Mouse (Mus musculus): ENCODE measurements around the gene Ccdc42. TPM values are rescaled to one million over a fixed set of nuclear protein-coding genes. Genes with fewer than 3 reads are reported as not detected.

The Ccdc42 gene
- polyA plus RNA-seq, 1 experiment from 2014 or later = 0.29 TPM

GRCm38 (mm10) chr11:68597912-68598311 is 11.1 kb downstream of the Ccdc42 start:
- H3K9me3 ChIP-seq (replicated peaks; ENCODE audit: control insufficient read depth, low read length) = no peaks in the 10 kb centered on the region
- no peak for ATAC-seq (replicated peaks; ENCODE audit: insufficient number of reproducible peaks, low FRiP score, low TSS enrichment)
- no peak overlapping the region for H3K9ac ChIP-seq (ENCODE audit: low read depth, low read length)
- no peaks in the 10 kb centered on the region for H3K36me3 ChIP-seq (ENCODE audit: control insufficient read depth, insufficient read depth, low read length)
- H3K27ac ChIP-seq (ENCODE audit: low read depth, low read length) = no peak overlapping the region
- 77% methylated on average over 2 of the region's 2 CpGs for WGBS (ENCODE audit: insufficient replicate concordance)
- peaks cover 45% of the 10 kb centered on the region for H3K4me1 ChIP-seq (ENCODE audit: control insufficient read depth, insufficient read depth, low read length)
- no peak overlapping the region for H3K4me2 ChIP-seq
- no peaks in the 10 kb centered on the region for H3K27me3 ChIP-seq (ENCODE audit: control insufficient read depth, insufficient read depth, low read length)
- no peak overlapping the region for H3K4me3 ChIP-seq (ENCODE audit: low read depth, low read length)

DNA sequence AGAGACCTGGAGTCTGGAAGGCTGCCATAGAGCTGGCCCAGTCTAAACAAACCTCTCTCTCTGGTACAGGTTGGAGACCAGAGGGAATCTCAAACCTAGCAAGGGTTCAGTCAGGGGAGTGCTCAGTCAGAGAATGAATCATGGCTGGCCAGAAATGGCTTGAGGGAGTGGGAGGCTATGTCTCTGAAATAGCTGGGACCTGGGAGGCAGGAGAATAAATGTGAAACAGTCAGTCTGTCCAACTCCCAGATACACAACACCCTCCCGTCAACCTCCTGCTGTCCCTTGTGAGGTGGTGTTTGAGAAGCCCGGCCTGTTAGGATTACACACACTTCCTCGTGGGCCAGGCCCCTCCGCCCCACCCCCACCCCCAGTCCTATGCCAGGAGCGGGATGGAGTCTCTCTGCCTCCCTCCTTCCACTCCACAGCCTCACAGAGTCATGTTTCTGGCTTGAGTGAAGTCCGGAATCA is 13.8 kb downstream of the Ccdc42 start:
- no peaks in the 10 kb centered on the region for H3K27me3 ChIP-seq (ENCODE audit: control insufficient read depth, insufficient read depth, low read length)
- 0 out of 2 replicates have a peak, but pooled peaks have one; percentile 44 for ATAC-seq (replicated peaks; ENCODE audit: insufficient number of reproducible peaks, low FRiP score, low TSS enrichment)

DNA sequence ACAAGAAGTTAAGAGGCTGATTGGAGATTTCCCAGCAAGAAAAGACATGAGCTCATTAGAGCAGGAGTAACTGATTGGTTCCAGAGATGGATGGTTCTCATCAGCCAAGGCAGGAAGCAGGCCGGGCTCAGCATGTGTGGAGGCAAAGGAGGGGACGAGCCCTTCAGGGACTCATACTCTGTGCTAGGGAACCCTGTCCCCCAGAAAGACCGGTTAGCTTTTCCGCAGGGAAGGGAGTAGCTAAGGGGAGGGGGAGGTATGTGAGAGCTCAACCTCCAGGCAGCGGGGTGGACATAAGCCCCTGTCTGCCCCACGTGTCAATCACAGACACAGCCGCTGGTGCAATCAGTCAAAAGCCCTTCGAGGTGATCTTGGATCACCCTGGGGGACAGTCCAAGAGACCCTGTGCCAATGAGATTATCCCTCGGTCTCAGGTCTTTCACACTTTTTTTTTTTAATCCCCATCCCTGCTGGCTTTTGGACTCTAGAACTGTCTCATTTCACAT is 14.7 kb downstream of the Ccdc42 start:
- Histone ChIP-seq H3K36me3 (ENCODE audit: control insufficient read depth, insufficient read depth, low read length) (no peaks in the 10 kb centered on the region), H3K9me3 (replicated peaks; ENCODE audit: control insufficient read depth, low read length) (no peaks in the 10 kb centered on the region), H3K9ac (ENCODE audit: low read depth, low read length) (no peak overlapping the region), H3K27ac (ENCODE audit: low read depth, low read length) (peak overlapping the region; percentile 89), H3K27me3 (ENCODE audit: control insufficient read depth, insufficient read depth, low read length) (no peaks in the 10 kb centered on the region), H3K4me3 (ENCODE audit: low read depth, low read length) (no peak overlapping the region), H3K4me1 (ENCODE audit: control insufficient read depth, insufficient read depth, low read length) (peaks cover 37% of the 10 kb centered on the region), H3K4me2 (no peak overlapping the region; the same call in 1 of the 2 replicates)
- ATAC-seq (replicated peaks; ENCODE audit: insufficient number of reproducible peaks, low FRiP score, low TSS enrichment) = no peak
- 2% methylated on average over 9 of the region's 9 CpGs for WGBS (ENCODE audit: insufficient replicate concordance)

More for the DNA sequence above, 13.8 kb downstream of the Ccdc42 start:
- Histone ChIP-seq H3K9me3 (replicated peaks; ENCODE audit: control insufficient read depth, low read length) (no peaks in the 10 kb centered on the region), H3K4me2 (no peak overlapping the region), H3K4me3 (ENCODE audit: low read depth, low read length) (no peak overlapping the region), H3K27ac (ENCODE audit: low read depth, low read length) (peak overlapping the region; percentile 89), H3K9ac (ENCODE audit: low read depth, low read length) (0 out of 2 replicates have a peak overlapping the region, but pooled peaks have one; percentile 54), H3K4me1 (ENCODE audit: control insufficient read depth, insufficient read depth, low read length) (peaks cover 37% of the 10 kb centered on the region), H3K36me3 (ENCODE audit: control insufficient read depth, insufficient read depth, low read length) (no peaks in the 10 kb centered on the region)
- WGBS (ENCODE audit: insufficient replicate concordance) = 15% methylated on average over 6 of the region's 6 CpGs

- H3K4me3 ChIP-seq (ENCODE audit: low read depth, low read length) = no peak overlapping the region
- whole genome bisulfite sequencing (ENCODE audit: insufficient replicate concordance) = 5% methylated on average over 8 of the region's 8 CpGs
- H3K4me2 ChIP-seq = peak overlapping the region; percentile 14; the same call in 1 of the 2 replicates
- H3K36me3 ChIP-seq (ENCODE audit: control insufficient read depth, insufficient read depth, low read length) = no peaks in the 10 kb centered on the region
- H3K27me3 ChIP-seq (ENCODE audit: control insufficient read depth, insufficient read depth, low read length) = no peaks in the 10 kb centered on the region
- peak; percentile 72 for ATAC-seq (replicated peaks; ENCODE audit: insufficient number of reproducible peaks, low FRiP score, low TSS enrichment)
- H3K4me1 ChIP-seq (ENCODE audit: control insufficient read depth, insufficient read depth, low read length) = peaks cover 32% of the 10 kb centered on the region
- no peak overlapping the region for H3K9ac ChIP-seq (ENCODE audit: low read depth, low read length)
- peak overlapping the region; percentile 89 for H3K27ac ChIP-seq (ENCODE audit: low read depth, low read length)
- no peaks in the 10 kb centered on the region for H3K9me3 ChIP-seq (replicated peaks; ENCODE audit: control insufficient read depth, low read length)
These were observed 15.5 kb downstream of the Ccdc42 start for GRCm38 (mm10) chr11:68602200-68602931.

- H3K36me3 ChIP-seq (ENCODE audit: control insufficient read depth, insufficient read depth, low read length) = no peaks in the 10 kb centered on the region
- no peaks in the 10 kb centered on the region for H3K27me3 ChIP-seq (ENCODE audit: control insufficient read depth, insufficient read depth, low read length)
- H3K27ac ChIP-seq (ENCODE audit: low read depth, low read length) = no peak overlapping the region
- H3K9me3 ChIP-seq (replicated peaks; ENCODE audit: control insufficient read depth, low read length) = no peaks in the 10 kb centered on the region
- no peak overlapping the region for H3K4me2 ChIP-seq
- peaks cover 20% of the 10 kb centered on the region for H3K4me1 ChIP-seq (ENCODE audit: control insufficient read depth, insufficient read depth, low read length)
- no peak for ATAC-seq (replicated peaks; ENCODE audit: insufficient number of reproducible peaks, low FRiP score, low TSS enrichment)
- H3K4me3 ChIP-seq (ENCODE audit: low read depth, low read length) = no peak overlapping the region
- H3K9ac ChIP-seq (ENCODE audit: low read depth, low read length) = no peak overlapping the region
- WGBS (ENCODE audit: insufficient replicate concordance) = 80% methylated on average over 2 of the region's 2 CpGs
These were observed 20.2 kb downstream of the Ccdc42 start for GRCm38 (mm10) chr11:68607046-68607445.

DNA sequence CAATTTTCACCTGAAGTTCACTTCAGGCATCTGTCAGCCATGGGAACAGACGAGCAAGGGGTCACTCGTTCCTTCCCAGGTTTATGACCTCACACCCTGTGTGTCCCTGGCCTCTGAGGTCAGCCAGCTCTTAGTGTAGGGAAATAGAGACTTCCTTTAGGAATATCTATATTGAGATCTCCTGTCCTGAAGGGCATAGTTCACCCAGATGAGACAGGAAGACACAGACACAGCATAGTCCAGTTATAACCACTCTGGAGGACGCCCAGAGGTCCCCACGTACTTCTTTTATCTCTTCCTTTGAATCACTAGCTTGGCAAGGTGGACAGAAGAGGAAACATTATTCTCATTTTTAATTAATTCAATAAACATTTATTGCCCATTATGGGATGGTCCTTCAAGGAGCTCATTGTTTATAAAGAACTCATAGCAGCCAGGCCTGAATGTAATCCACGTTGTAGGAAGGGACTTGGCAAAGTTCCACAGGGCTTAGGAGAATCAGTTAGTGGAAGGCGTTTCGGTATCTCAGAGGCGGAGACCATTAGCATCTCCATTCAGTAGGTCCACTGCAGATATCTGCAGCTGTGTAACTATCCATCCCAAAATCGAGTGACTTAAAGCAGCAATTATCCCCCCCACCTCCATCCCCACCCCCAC is 23.2 kb downstream of the Ccdc42 start:
- ATAC-seq (replicated peaks; ENCODE audit: insufficient number of reproducible peaks, low FRiP score, low TSS enrichment) = no peak
- 54% methylated on average over 9 of the region's 9 CpGs for WGBS (ENCODE audit: insufficient replicate concordance)

DNA sequence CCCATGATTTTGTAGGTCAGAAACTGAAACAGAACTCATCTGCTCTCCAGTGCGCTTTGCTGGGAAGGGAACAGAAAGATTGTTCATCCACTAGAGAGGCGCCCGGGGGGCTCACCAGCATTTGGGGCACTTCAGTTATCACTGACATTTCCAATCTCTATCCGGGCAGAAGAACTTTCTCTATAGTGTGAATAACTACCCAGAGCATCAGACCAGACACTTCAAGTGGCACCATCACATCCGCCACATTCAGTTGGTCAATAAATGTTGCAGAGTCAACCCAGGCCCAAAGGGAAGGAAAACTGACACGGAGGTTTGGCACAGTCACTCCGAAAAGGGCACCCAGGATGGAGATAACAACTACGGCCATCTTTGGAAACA is 23.7 kb downstream of the Ccdc42 start:
- Histone ChIP-seq H3K4me1 (ENCODE audit: control insufficient read depth, insufficient read depth, low read length) (peaks cover 11% of the 10 kb centered on the region; the same call in 1 of the 2 replicates), H3K27ac (ENCODE audit: low read depth, low read length) (no peak overlapping the region), H3K36me3 (ENCODE audit: control insufficient read depth, insufficient read depth, low read length) (no peaks in the 10 kb centered on the region), H3K9me3 (replicated peaks; ENCODE audit: control insufficient read depth, low read length) (no peaks in the 10 kb centered on the region), H3K27me3 (ENCODE audit: control insufficient read depth, insufficient read depth, low read length) (no peaks in the 10 kb centered on the region), H3K9ac (ENCODE audit: low read depth, low read length) (no peak overlapping the region), H3K4me2 (no peak overlapping the region), H3K4me3 (ENCODE audit: low read depth, low read length) (no peak overlapping the region)
- 69% methylated on average over 8 of the region's 8 CpGs for WGBS (ENCODE audit: insufficient replicate concordance)
- no peak for ATAC-seq (replicated peaks; ENCODE audit: insufficient number of reproducible peaks, low FRiP score, low TSS enrichment)

More for the DNA sequence above, 23.2 kb downstream of the Ccdc42 start:
- Histone ChIP-seq H3K27me3 (ENCODE audit: control insufficient read depth, insufficient read depth, low read length) (no peaks in the 10 kb centered on the region), H3K4me3 (ENCODE audit: low read depth, low read length) (no peak overlapping the region), H3K36me3 (ENCODE audit: control insufficient read depth, insufficient read depth, low read length) (no peaks in the 10 kb centered on the region), H3K9me3 (replicated peaks; ENCODE audit: control insufficient read depth, low read length) (no peaks in the 10 kb centered on the region), H3K27ac (ENCODE audit: low read depth, low read length) (no peak overlapping the region), H3K4me2 (no peak overlapping the region), H3K4me1 (ENCODE audit: control insufficient read depth, insufficient read depth, low read length) (peaks cover 11% of the 10 kb centered on the region; the same call in 1 of the 2 replicates), H3K9ac (ENCODE audit: low read depth, low read length) (no peak overlapping the region)

DNA sequence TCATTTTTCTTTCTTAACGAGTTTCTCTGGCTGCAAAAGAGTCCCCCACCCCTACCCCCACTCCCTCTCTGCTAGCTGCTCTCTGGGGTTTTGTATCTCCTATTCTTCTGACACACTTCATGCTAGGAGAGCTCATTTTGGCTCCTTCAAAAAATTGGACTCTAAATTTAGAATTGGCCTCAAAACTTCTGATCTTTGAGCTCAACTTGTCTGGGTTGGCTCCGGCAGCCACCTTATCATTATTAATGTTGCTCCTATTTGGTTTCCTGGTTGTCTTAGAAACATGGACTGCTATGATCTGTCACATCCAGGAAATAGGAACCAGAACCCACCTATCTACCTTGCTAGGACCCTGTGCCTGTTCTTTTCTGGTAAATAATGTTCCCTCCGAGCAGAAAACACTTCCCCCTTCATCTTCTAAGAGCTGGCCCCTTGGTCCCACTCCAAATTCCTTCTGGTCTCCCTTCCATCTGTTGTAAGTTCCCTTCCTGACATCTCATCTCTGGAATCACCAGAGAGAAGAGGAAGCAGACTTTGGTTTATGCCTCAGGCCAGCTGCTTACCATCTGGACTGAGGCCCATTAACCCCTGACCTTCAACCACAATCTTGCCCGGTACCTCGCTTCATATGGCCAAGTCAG is 26.4 kb downstream of the Ccdc42 start:
- Histone ChIP-seq H3K9me3 (replicated peaks; ENCODE audit: control insufficient read depth, low read length) (no peaks in the 10 kb centered on the region), H3K9ac (ENCODE audit: low read depth, low read length) (0 out of 2 replicates have a peak overlapping the region, but pooled peaks have one; percentile 0), H3K27ac (ENCODE audit: low read depth, low read length) (peak overlapping the region; percentile 62), H3K4me3 (ENCODE audit: low read depth, low read length) (no peak overlapping the region), H3K4me2 (no peak overlapping the region), H3K4me1 (ENCODE audit: control insufficient read depth, insufficient read depth, low read length) (peaks cover 11% of the 10 kb centered on the region; the same call in 1 of the 2 replicates), H3K27me3 (ENCODE audit: control insufficient read depth, insufficient read depth, low read length) (no peaks in the 10 kb centered on the region), H3K36me3 (ENCODE audit: control insufficient read depth, insufficient read depth, low read length) (no peaks in the 10 kb centered on the region)
- ATAC-seq (replicated peaks; ENCODE audit: insufficient number of reproducible peaks, low FRiP score, low TSS enrichment) = no peak
- 38% methylated on average over 5 of the region's 5 CpGs for whole genome bisulfite sequencing (ENCODE audit: insufficient replicate concordance)

Measured in heart, embryonic 11.5 days (tissue).